Mouse (Mus musculus): Measurements from ENCODE around the gene Nell2.

Gene Nell2

GRCm38 (mm10) chr15:95085962-95086361 lies 442.4 kb downstream of the Nell2 start:
- DNase-seq (ENCODE audit: low spot score): no peak

DNA sequence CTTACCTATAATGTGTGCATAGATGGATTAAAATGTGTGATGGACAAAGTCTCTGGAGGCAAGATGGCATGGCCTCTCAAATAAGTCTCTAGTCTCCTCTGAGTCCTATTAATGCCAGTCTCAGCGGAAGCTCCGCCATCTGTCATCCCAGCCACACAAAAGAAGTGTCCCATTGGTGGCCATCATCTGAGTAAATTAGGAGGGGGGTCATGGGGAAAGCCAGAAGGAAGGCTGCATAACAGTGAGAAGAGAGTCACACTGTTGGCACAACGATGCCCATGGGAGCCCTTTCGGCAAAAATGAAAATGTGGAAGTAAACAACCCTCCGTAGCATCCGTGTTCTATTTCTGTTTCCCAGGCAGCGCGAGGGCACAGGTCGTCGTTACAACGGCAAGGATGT lies 446.7 kb downstream of the Nell2 start:
- DNase-seq (ENCODE audit: low spot score): no peak

DNA sequence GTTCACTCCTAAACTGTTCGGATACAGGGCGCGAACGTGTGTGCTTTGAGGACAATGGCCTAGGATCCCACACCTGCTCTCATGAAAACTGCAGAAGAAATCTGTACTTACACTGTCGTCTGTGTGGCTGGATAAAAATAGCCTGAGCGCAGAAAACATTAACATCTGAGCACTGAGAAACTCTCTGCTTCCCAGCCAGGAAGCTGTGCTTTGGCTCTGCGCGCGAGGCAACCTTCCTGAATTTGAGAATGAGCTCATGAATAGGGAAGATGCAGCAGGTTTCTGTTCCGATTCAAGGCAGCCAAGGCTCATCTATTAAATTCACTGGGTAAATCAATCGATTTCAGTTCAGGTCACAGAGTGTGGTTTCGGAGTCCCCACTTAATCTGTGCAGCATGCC lies 453.0 kb downstream of the Nell2 start:
- DNase-seq (ENCODE audit: low spot score): no peak

- no peak for DNase-seq (ENCODE audit: low spot score)
Measured at GRCm38 (mm10) chr15:95070881-95071280, 457.5 kb downstream of the Nell2 start.

GRCm38 (mm10) chr15:95068799-95069198 lies 459.6 kb downstream of the Nell2 start:
- DNase-seq (ENCODE audit: low spot score): no peak

- no peak for DNase-seq (ENCODE audit: low spot score)
Measured at GRCm38 (mm10) chr15:95068023-95068422, 460.3 kb downstream of the Nell2 start.

DNA sequence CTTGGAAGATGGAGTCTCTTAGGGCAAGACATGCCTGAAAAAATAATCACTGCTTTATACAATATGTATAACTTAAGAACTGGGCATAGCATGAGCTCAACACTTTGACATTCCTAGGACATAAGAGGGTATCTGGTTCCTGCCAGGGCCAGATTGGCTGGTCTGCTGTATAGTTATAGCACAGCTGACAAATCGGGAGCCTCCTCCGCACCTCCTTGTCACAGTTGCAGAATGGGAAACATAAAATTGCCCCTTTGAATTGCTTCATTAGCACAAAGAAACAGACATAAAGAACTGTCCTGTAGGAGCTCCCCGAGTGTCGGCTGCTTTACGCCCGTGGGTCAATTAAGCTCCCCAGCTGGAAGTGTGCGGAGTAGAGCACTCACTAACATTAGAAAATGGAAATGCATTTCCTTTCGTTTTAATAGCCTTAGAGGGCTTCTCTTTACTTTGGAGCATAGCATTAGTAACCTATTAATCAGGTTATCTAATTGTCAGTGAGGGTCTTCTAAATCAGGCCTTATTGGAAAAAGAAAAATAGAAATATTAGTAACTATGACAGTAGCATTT lies 473.2 kb downstream of the Nell2 start:
- DNase-seq (ENCODE audit: low spot score): no peak

- no peak for DNase-seq (ENCODE audit: low spot score)
Measured at GRCm38 (mm10) chr15:95049171-95049729, 479.1 kb downstream of the Nell2 start.

DNA sequence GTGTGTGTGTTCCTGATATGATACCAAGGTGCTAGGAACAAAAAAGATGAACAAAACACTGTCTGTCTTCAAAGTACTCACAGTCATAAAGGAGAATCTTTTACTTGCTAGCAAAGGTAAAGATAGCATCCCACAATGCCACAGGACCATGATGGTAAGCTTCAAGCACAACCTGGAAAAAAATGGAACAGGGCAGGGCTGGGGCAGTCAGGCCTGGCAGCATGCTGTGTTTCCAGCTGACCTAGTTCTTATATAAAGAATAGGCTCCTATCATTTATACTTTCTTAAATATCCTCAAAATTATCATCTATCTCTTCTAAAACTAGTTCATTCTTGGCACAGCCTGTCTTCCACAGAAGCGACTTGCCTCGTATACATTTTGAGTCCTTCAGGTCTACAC lies 480.9 kb downstream of the Nell2 start:
- no peak for DNase-seq (ENCODE audit: low spot score)

- no peak for DNase-seq (ENCODE audit: low spot score)
Measured at GRCm38 (mm10) chr15:95044011-95044410, 484.3 kb downstream of the Nell2 start.

DNA sequence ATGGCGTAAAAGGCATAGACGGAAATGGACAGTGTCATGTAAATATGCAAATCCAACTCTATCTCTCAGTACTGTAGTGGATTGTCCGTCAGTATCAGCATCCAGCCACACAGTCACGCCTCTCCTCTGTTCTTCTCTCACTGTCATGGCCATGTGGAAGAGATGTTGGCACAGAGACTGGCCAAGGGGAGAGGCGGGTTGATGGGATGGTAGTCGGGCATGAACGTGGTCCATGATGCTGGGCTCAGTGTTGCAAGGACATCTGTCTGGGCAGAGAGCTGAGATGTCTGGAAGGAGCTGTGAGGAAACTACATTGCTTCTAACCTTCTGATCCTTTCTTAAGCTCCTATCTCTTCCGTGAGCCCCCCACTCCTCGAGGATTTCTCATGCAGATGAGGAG lies 485.9 kb downstream of the Nell2 start:
- no peak for DNase-seq (ENCODE audit: low spot score)

DNA sequence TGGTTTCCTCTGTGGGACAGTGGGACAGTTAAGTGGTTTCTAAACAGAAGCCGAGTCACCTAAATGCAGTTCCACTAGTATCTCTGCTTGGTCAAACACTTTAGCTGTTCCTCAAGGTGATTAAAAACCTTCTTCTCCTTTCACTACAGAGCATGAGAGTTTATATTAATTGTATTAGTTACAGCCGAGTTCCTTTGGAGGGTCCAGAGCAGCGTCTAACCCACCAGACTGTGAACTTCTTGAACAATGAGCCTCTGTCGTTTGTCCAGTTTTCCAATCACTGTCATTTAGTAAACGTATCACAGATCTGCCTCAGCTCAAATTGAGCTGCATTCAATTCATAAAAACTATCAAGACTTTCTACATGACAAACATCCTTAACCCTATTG lies 498.9 kb downstream of the Nell2 start:
- no peak for DNase-seq (ENCODE audit: low spot score)

DNA sequence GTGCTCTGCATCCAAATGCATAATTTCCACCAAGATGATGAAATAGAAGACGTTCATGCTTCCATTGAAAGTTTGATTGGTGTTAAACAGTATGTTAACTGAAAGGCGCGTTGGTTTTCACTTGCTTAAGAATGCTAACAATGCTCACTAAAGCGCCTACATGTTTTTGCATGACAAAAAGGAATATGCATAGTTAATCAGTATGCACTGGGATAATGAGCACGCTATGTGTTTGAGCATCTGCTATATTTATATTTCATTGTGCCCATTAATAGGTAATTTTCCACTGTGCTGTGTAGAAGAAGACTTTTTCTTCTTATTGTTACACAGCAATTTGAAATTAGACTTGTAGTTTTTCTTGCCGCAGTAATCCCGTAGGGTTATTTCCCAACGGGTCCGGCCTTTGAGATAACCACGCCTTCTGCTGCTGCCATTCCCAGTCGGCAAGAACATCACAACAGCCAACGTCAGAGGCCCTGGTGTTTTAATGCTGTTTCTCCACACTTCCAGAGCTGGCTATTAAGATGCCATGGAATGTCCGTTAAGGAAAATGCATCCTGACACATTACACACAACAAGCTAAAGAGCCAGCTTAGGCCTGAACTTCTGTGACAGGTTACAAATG lies 499.4 kb downstream of the Nell2 start:
- no peak for DNase-seq (ENCODE audit: low spot score)
